Mouse (Mus musculus) G1E (cell line): ENCODE results near the gene Sox5. TPM values are rescaled to one million over a fixed set of nuclear protein-coding genes. Genes with fewer than 3 reads are reported as not detected.

Source experiments
- ATAC-seq: 2 replicates; pipeline ENCODE4 v1.8.0; 2016; ENCODE audit warnings: mild to moderate bottlenecking; ENCODE audit not compliant: insufficient number of reproducible peaks, poor library complexity, low FRiP score, severe bottlenecking; ENCODE audit errors: extremely low read depth
- DNase-seq: peaks from one replicate; pipeline ENCODE4 v3.0.0; 2012; ENCODE audit warnings: low spot score
- H3K27me3 ChIP-seq: 2 replicates; pipeline ENCODE4 v1.6.1; 2012; ENCODE audit warnings: mild to moderate bottlenecking, low read length, inconsistent platforms; ENCODE audit not compliant: insufficient read depth
- H3K36me3 ChIP-seq: replicated peaks from 2 replicates; pipeline ENCODE3; 2012; ENCODE audit warnings: mild to moderate bottlenecking, inconsistent platforms
- H3K4me1 ChIP-seq: 2 replicates; pipeline ENCODE4 v1.6.1; 2012; ENCODE audit warnings: low read depth, low read length, inconsistent platforms, mixed read lengths; ENCODE audit not compliant: insufficient read depth
- H3K4me3 ChIP-seq: 2 replicates; pipeline ENCODE4 v1.5.1; 2012; ENCODE audit warnings: low read depth, mild to moderate bottlenecking, inconsistent platforms, low read length, moderate library complexity, mixed read lengths
- H3K9me3 ChIP-seq: replicated peaks from 2 replicates; pipeline ENCODE4 v1.6.1; 2012; ENCODE audit warnings: inconsistent platforms
- CTCF ChIP-seq: IDR thresholded peaks from 2 replicates; pipeline ENCODE4 v1.5.1; 2012; ENCODE audit warnings: low read depth, low read length, inconsistent platforms, mixed read lengths
- GATA1 ChIP-seq: IDR thresholded peaks from 2 replicates; pipeline ENCODE4 v1.6.1; 2012; ENCODE audit warnings: borderline replicate concordance, low read length, inconsistent platforms, mixed read lengths
- GATA2 ChIP-seq: IDR thresholded peaks from 2 replicates; pipeline ENCODE4 v1.6.1; 2012; ENCODE audit warnings: low read depth, low read length, inconsistent platforms, borderline replicate concordance
- POLR2AphosphoS5 ChIP-seq: IDR thresholded peaks from 2 replicates; pipeline ENCODE4 v1.6.1; 2012; ENCODE audit warnings: low read depth, low read length, inconsistent platforms; ENCODE audit not compliant: insufficient replicate concordance
- TAL1 ChIP-seq: conservative IDR thresholded peaks from 2 replicates; pipeline ENCODE4 v1.6.1; 2012; ENCODE audit warnings: low read depth, low read length, inconsistent platforms, mixed read lengths
- polyA plus RNA-seq: library from polyadenylated mRNA; stranded (reverse); fragments of >175 nt; gene quantifications from 2 replicates; pipeline ENCODE4 v1.2.3, GENCODE M21; 2012
- total RNA-seq, 2 experiments: library from RNA; stranded (forward) in 1 of 2; stranded (reverse) in 1 of 2; fragments of 200-1000 nt in 1 of 2; fragments of >200 nt in 1 of 2; fragmentation: Nextera tagmentation in 1 of 2; gene quantifications; 2 replicates each; pipeline ENCODE4 v1.2.3; 2014 to 2017

Gene Sox5
- total and polyA plus RNA-seq, 3 experiments = 0.27 to 16.2 TPM; not detected in 1

DNA sequence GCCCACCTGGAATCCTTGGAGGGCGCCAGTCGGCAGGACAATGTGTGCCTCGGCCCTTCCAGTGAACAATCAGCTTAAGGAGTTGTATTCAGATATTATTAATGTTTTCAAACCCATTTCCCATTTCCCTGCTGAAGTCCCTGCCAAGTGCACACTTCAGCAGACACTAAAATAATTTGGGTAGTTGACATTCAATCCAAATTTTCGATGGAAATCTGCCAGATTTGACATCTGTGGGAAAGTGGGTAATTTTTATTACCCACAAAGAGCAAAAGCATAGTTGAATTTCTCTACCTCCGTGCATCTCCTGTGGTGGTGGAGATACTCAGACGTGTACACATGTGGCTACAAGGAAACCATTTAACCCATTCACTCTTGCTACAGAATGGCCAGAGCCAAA lies 228.3 kb downstream of the Sox5 start:
- H3K27me3 ChIP-seq = no peaks in the 10 kb centered on the region
- H3K36me3 ChIP-seq = no peaks in the 10 kb centered on the region
- H3K4me3 ChIP-seq = no peak overlapping the region
- ATAC-seq (no peak), DNase-seq (no peak)
- no peak for TF ChIP-seq CTCF
- TF ChIP-seq POLR2AphosphoS5 = no peak
- no peak for TF ChIP-seq GATA1
- TF ChIP-seq GATA2 = no peak
- no peak for TF ChIP-seq TAL1
- peaks cover 47% of the 10 kb centered on the region for H3K9me3 ChIP-seq
- H3K4me1 ChIP-seq = no peaks in the 10 kb centered on the region

DNA sequence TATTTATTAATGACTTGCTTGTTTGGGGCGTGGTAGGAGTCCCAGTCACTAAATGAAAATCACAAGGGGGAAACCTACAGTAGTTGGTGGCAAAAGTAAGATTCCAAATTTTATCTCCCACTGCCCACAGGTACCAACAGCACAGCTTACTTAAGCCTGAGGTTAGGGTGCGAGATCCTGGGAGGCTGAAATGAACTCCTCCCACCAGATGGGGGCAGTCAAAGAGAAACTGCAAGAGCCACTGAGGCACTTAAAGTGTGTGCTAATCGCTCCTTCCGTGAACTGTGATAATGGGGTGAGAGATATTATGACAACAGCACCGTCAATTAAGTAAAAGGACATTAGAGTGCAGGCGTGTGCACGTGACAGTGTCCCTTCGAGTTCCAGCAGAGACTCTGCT lies 232.8 kb downstream of the Sox5 start:
- ATAC-seq = no peak
- H3K36me3 ChIP-seq = no peaks in the 10 kb centered on the region

DNA sequence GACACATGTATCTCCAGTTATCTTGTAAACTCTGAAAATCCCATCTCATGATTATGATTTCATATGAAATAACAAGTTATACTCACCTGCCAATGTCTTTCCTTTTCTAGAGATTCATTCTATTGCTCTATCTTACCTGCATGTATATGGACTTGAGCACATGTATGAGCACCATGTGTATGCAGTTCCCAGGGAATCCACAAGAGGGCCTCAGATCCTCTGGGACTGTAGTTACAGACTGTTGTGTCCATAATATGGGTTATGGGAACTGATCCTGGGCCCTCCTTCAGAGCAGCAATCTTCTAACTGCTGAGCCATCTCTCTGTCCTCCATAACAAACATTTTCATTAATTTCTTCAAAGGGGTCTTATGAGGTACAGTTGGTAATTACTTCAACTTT lies 234.6 kb downstream of the Sox5 start:
- DNase-seq (no peak), ATAC-seq (no peak)
- no peaks in the 10 kb centered on the region for H3K36me3 ChIP-seq

More for the DNA sequence above, 232.8 kb downstream of the Sox5 start:
- DNase-seq = no peak
- no peaks in the 10 kb centered on the region for H3K27me3 ChIP-seq
- TF ChIP-seq CTCF (no peak), POLR2AphosphoS5 (no peak), GATA1 (no peak), GATA2 (no peak), TAL1 (no peak)
- no peak overlapping the region for H3K4me3 ChIP-seq
- peaks cover 65% of the 10 kb centered on the region for H3K9me3 ChIP-seq
- no peaks in the 10 kb centered on the region for H3K4me1 ChIP-seq

DNA sequence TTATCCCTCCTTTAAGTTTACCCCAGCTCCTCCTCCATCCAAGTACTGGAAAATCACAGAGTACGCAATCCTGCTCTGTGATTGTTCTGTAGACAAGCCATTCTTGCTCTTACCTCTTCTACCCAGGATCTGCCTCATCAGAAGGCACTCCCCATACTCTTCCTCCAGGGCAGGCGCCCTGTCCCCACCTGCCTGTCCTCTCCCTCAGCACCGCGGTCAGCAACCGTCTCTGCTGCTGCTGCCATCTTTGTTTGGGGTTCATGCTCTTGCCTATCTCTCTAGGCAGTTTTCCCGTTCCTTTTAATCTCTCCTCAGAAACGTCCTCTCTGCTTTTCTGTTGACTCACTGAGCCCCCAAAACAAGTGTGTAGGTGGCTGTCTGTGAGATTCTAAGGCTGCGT lies 236.2 kb downstream of the Sox5 start:
- Histone ChIP-seq H3K36me3 (no peaks in the 10 kb centered on the region), H3K9me3 (peaks cover 64% of the 10 kb centered on the region), H3K4me3 (no peak overlapping the region), H3K4me1 (no peaks in the 10 kb centered on the region), H3K27me3 (no peaks in the 10 kb centered on the region)
- ATAC-seq (no peak), DNase-seq (no peak)
- TF ChIP-seq GATA2 (no peak), TAL1 (no peak), CTCF (no peak), POLR2AphosphoS5 (no peak), GATA1 (no peak)

More for the DNA sequence above, 234.6 kb downstream of the Sox5 start:
- Histone ChIP-seq H3K27me3 (no peaks in the 10 kb centered on the region), H3K9me3 (peaks cover 69% of the 10 kb centered on the region), H3K4me3 (no peak overlapping the region), H3K4me1 (no peaks in the 10 kb centered on the region)
- TF ChIP-seq CTCF = no peak
- TF ChIP-seq GATA1 = no peak
- TF ChIP-seq POLR2AphosphoS5 = no peak
- no peak for TF ChIP-seq TAL1
- no peak for TF ChIP-seq GATA2

DNA sequence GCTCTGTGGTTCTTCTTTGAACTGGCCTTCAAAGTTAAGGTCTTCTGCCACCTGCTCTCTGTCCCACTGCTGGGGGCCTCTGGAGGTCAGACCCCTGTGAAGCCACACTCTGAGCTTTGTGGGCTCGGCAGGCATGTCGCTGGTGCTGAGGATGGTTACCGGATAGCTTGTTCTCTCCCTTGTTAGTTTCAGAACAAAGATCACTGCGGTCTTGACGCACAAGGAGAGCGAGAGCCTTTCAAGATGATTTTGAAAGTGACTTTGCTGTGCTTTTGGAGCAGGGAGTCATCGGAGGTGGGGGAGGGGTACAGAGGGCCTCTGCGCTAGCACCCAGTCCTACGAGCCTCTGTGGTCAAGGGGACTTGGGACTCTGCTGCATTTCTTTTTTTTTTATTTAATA lies 240.5 kb downstream of the Sox5 start:
- TF ChIP-seq GATA1 (no peak), GATA2 (no peak), CTCF (no peak), TAL1 (no peak), POLR2AphosphoS5 (no peak)
- Histone ChIP-seq H3K27me3 (no peaks in the 10 kb centered on the region), H3K4me3 (no peak overlapping the region), H3K4me1 (no peaks in the 10 kb centered on the region), H3K9me3 (peaks cover 59% of the 10 kb centered on the region), H3K36me3 (no peaks in the 10 kb centered on the region)
- ATAC-seq (no peak), DNase-seq (no peak)

DNA sequence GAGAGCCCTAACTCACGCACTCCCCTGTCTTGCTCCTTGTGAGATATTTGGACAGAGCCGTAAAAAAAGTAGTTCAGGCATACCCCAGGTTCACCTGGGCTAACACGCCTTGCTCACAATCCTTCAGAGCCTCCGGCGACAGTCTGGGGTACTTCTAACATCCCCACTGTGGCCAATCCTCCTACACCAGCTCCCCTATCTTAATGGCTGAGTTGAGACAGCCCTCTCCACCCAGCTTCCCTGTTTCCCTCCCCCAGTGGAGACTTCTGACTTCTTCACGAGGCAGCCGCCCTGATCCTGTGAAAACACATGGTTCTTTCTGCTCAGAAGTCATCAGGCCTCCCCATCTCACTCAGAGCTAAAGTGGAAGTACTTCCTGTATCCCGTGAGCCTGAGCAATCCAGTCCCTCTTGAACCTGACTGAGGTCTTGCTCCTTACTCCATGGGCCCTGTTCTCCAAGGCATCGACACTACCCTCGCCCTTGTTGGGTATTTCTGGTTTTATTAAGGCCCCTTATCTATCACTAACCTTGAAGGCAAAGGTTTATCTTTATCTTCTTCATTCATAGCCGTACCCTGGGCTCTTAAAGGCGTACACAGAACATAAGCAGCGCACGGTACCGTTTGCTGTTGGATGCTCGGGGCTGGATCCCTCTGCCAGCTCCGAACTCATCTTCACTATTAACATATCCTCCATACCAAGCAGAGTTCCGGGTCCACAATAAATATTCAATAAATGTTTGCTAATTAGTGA lies 242.2 kb downstream of the Sox5 start:
- H3K36me3 ChIP-seq = no peaks in the 10 kb centered on the region
- H3K4me1 ChIP-seq = no peaks in the 10 kb centered on the region
- DNase-seq = no peak
- no peak for TF ChIP-seq TAL1
- TF ChIP-seq CTCF = no peak
- TF ChIP-seq POLR2AphosphoS5 = no peak
- TF ChIP-seq GATA2 = no peak
- TF ChIP-seq GATA1 = no peak
- H3K9me3 ChIP-seq = peaks cover 59% of the 10 kb centered on the region
- H3K27me3 ChIP-seq = no peaks in the 10 kb centered on the region
- no peak for ATAC-seq
- H3K4me3 ChIP-seq = no peak overlapping the region

DNA sequence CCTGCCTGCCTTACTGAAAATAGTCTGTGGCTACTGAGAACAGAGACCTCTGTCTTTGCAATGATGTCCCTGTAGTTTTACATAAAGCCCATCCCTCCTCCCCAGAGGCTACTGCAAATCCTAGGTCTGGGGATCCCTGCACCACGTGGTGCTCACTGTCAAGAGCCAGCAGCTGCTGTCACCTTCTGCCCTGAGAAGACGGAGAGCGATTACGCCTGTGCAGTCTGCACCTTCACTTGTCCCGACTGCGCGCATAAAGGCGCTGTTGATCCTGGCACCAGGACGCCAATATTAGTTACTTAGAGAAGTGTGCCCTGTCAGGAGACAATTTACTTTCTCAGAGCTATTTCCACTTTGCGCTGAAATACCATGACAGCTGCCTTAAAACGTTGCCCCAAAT lies 258.3 kb downstream of the Sox5 start:
- Histone ChIP-seq H3K36me3 (no peaks in the 10 kb centered on the region), H3K4me3 (no peak overlapping the region), H3K9me3 (peaks cover 23% of the 10 kb centered on the region), H3K4me1 (no peaks in the 10 kb centered on the region), H3K27me3 (no peaks in the 10 kb centered on the region)
- no peak for TF ChIP-seq GATA2
- no peak for TF ChIP-seq CTCF
- TF ChIP-seq GATA1 = no peak
- no peak for TF ChIP-seq POLR2AphosphoS5
- TF ChIP-seq TAL1 = no peak
- DNase-seq (no peak), ATAC-seq (no peak)
